Mouse (Mus musculus) megakaryocyte, embryonic 14.5 days (primary cell): ENCODE measurements around the gene Uaca.

ENCODE experiments used
- FLI1 ChIP-seq: IDR thresholded peaks from 2 replicates; pipeline ENCODE4 v1.6.1; 2012; ENCODE audit warnings: low read length, inconsistent platforms, mixed read lengths
- GATA1 ChIP-seq: IDR thresholded peaks from 3 replicates; pipeline ENCODE4 v1.6.1; 2012; ENCODE audit warnings: mixed read lengths, low read length, inconsistent platforms, borderline replicate concordance

DNA sequence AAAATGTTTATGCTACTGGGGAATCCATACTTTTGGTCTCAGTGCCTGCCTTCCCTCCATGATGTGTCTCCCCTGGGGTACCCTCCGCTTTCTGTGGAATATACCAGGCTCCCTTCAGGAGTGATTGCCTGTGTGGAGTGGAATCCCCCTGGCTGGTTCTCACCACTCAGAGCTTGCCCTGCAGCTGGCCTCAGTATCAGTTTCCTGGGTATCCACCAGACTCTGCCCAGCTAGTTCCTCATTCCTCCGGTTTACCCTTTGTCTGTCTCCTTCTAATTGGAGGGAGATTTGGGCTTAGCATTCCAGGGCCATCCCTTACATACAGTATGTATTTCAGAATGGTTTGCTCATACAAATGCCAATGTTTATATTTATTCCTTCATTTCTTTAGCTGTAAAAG, 33.9 kb downstream of the Uaca start:
- no peak for TF ChIP-seq GATA1
- no peak for TF ChIP-seq FLI1
